Mouse (Mus musculus) adrenal gland, adult 2 months (tissue): ENCODE measurements around the gene Wwox. TPM values are rescaled to one million over a fixed set of nuclear protein-coding genes. Genes with fewer than 3 reads are reported as not detected.

Experiments used
- DNase-seq: peaks from one replicate; pipeline ENCODE4 v3.0.0; 2021
- polyA plus RNA-seq: library from polyadenylated mRNA; depleted of rRNA; stranded (reverse); fragments of >200 nt; gene quantifications from 2 replicates; pipeline ENCODE4 v1.2.3, GENCODE M21; 2012
- total RNA-seq, 2 experiments: library from RNA; stranded (reverse); gene quantifications; 2 replicates each; pipeline ENCODE4 v1.2.3; 2021

The Wwox gene
- total and polyA plus RNA-seq, 3 experiments, result 18.6 to 30.6 (median 24.5) TPM

DNA sequence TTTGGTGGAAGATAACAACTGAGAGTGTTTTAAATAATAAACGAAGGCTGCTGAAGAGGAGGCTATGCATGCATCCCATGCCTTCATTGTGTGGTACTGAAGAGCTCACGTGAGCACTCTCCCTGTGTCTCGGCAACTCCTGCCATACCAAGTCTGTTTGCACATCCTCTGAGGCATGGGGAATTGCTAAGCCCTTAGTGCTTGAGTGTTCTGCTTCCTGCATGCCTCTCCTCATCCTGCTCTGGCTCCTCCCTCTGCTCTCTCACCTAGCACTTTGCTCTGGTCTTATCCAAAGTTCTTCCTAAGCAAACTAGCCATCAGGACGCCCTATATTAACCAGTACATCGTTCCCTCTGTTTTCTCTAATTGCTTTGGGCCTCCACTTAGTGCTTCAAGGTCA lies 463.1 kb downstream of the Wwox start:
- no peak for DNase-seq

DNA sequence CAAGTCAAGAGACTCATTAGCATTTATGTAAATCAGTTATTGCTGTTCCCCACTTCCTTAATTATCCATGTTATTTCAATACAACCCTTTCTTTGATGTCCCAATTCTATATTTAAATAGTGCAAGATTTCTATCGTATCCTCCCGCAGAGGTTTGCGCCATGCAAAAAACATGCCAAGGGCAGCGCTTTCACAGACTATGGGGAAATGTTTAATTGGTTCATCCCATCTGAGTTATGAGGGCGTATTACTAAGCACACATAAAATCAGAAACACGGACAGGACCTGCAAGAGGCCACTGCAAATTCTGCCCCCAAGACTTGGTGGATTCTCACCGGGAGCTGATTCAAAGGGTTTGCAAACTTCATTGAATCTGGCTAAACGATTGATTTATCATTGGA lies 468.6 kb downstream of the Wwox start:
- no peak for DNase-seq

DNA sequence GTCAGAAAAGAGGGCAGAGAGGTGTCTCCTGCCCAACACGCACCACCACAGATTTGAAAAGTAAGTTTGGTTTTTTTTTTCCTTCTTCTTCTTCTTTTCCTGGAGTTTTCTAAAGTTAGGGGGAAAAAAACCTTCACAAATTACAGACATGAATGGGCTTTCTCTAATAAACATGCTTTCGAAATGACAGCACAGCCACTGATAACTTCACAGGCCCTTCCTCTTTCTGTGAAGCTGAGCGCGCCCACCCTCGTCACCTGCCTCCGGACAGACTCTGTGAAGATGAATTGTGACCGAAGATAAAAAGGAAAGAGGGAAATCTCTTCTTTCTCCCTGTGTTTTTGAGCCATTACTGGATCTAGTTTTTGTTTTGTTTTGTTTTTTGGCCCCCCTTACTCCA lies 469.1 kb downstream of the Wwox start:
- no peak for DNase-seq

GRCm38 (mm10) chr8:114909146-114909545 lies 469.7 kb downstream of the Wwox start:
- DNase-seq, result no peak

GRCm38 (mm10) chr8:114911031-114911580 lies 471.7 kb downstream of the Wwox start:
- no peak for DNase-seq

DNA sequence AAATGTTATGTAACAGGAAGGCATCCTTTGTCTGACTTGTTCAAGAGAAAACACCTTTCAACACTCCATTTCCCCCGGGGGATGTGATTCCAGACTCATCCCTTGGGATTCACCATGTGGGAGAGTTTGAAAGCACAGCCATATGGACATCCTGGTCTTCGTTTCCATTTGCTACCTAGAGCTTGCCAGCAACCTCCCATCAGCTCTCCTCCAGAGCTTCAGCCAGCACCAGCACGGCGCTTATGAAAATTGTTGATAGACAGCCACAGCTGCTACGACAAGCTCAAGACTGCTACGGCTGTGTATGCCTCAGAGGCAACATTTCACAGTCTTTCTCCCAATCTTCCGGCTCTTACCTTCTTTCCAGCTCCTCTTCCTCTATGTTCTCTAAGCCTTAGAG lies 484.2 kb downstream of the Wwox start:
- DNase-seq, result no peak

GRCm38 (mm10) chr8:114927412-114927811 lies 488.0 kb downstream of the Wwox start:
- DNase-seq, result no peak

- no peak for DNase-seq
Observed at GRCm38 (mm10) chr8:114927917-114928316, 488.5 kb downstream of the Wwox start.

DNA sequence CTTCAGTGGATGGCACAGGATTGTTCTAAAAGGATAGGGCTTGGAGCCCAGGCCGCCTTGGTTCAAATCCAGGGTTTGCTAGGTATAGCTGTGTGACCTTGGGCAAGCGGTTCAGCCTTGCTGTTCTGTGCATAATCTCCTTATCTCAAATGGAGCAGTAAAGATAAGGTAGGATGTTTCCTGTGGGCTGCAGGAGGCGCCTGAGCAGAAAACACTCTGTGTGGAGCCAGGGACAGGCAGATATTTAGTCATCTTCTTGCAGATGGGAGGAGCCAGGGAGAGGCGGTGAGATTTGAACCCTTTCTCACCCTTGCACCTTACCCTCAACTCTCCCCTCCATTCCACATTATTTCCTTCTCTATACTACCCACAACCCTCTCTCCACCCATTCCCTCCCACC lies 490.1 kb downstream of the Wwox start:
- no peak for DNase-seq

DNA sequence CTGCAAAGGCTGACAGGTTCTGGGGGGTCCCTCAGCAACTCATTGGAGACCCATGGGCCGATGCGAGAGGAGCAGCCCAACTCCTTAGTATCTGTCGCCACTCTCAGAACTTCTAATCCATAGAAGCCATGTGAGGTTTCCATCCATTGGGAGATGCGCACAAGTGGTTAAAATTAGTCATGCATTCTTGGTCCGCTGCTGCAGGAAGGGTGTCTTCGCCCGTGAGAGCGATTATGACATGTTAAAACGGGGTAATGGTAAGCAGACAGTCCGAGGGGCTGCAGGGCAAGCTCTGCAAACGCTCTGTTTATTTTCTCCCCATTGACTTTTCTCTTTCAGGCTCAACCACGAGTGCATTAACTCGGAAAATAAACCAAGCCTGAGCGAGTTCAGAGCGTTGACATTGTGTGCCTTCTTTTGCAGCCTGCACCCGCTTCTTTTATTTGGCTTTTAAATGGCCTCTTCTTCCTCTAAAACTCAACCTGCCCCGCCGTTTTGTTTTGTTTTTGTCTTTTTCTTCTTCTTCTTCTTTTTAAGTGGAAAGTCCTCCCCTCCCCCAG lies 492.7 kb downstream of the Wwox start:
- DNase-seq, result no peak

- no peak for DNase-seq
Observed at GRCm38 (mm10) chr8:114933248-114933647, 493.8 kb downstream of the Wwox start.

DNA sequence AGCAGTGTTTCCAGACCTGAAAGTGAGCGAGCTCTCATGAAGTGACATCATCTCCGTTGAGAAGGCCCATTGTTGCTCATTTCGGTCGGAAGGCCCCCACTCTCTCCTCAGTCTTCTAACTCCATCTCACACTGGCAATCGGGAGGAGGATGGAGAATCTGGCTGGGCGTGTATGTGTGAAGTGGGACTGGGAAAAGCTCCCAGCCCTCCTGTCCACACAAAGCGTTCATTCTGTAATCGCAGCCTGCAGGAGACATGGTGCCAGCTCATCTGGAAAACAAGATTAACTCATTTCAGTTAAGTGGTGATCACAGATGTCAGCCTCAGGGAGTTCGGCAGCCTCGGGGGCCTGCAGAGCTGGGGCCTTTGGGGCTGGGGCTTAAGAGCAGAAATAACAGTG lies 497.4 kb downstream of the Wwox start:
- no peak for DNase-seq

GRCm38 (mm10) chr8:114939338-114939737 lies 499.9 kb downstream of the Wwox start:
- DNase-seq, result no peak

- DNase-seq, result no peak
Observed at GRCm38 (mm10) chr8:114941096-114941495, 501.6 kb downstream of the Wwox start.

DNA sequence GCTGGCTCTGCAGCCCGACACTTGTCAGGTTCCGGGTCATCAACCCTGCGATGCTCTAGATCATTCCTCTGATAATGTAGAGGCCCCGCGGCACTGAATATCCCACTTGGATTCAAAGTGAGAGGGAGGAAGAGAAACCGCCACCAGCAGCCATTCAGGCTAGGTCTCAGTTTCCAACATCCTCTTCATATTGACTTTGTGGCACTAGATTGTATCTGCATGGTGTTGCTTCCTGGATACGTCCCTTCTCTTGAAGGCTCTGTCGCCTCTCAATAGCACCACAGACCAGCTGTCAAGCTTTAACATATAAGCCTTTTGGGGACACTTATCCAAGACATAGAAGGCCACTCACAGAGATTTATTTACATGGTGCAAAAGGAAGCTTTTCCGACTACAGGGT lies 502.2 kb downstream of the Wwox start:
- no peak for DNase-seq

DNA sequence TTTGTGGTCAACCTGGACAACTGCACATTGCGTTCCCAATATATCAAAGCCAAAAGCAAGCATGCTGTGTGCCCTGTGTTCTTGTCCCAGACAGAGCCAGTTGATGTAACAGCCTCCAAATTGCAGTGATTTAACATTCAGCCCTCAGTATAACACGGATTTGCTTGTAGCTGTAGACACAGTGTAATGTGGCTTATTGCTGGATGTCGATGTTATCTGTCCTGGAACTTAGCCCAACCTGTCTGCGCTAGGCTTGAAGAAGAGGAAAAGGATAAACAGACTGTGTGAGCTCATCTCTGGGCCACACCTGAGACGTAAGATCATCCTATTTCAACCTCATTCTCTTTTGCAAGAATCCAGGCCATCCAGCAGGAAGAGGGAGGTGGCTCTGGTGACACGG lies 508.5 kb downstream of the Wwox start:
- DNase-seq, result no peak

GRCm38 (mm10) chr8:114956377-114957168 lies 517.1 kb downstream of the Wwox start:
- no peak for DNase-seq

GRCm38 (mm10) chr8:114958437-114959107 lies 519.1 kb downstream of the Wwox start:
- no peak for DNase-seq

DNA sequence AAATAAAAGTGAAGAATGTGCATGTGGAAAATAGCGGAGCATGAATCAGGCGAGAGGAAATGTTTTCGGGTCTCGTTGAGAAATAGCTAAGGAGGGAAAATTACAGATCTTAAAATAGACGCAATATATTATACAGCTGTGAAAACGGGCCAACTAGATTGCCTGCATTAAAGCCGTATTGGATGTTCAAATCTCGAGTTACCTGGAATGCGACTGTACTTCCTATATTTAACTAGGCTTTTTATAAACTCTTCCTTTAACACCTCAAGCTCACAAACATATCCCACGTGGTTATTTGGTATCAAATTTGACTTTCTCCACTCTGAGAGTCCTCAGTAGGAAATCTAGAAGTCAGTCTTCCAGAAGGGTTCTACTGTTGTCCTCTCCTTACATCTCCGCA lies 520.0 kb downstream of the Wwox start:
- DNase-seq, result no peak

- no peak for DNase-seq
Observed at GRCm38 (mm10) chr8:114962494-114962893, 523.0 kb downstream of the Wwox start.

- DNase-seq, result no peak
Observed at GRCm38 (mm10) chr8:114963282-114963681, 523.8 kb downstream of the Wwox start.

GRCm38 (mm10) chr8:114964206-114964605 lies 524.8 kb downstream of the Wwox start:
- DNase-seq, result no peak

- no peak for DNase-seq
Observed at GRCm38 (mm10) chr8:114968842-114969241, 529.4 kb downstream of the Wwox start.
